Mouse (Mus musculus): ENCODE data around the gene D130052B06Rik.

The D130052B06Rik gene

DNA sequence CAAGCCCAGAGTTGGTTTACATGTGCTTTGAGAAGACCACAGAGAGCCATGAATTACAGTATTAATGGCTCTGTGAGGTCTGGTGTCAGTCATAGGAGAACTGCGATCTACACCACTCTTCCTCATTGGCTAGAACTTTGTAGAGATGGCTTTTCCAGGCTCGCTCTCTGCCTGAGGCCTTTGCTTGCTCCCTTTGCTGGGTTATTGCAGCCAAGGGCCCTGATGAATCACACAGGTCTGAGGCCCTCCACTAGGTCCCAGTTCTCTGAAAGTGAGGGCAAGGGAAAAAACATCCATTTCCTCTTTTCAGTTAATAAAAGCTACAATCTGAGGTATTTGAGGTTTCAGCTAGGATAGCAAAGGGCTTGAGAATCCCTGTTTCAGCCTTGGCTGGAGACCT lies 64.5 kb downstream of the D130052B06Rik start:
- DNase-seq (ENCODE audit: low spot score in 2 of 2): no peak

DNA sequence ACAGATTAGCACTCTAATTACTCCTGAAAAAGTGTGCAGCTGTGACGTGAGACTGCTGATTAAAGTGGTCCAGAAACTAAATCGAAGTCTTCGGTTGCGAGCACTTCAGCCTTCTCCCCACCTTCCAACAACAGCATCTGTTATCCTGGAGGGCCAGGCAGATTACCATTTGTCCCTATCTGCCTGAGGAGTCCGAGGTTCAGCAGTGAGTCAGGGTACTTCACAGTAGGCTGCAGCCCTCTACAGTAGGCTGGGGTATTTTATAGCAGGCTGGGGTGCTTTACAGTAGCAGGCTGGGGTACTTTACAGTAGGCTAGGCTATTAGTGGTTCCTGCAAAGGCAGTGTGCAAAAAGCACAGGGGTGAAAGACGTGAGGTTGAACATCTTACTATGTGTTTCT lies 69.3 kb downstream of the D130052B06Rik start:
- no peak for DNase-seq (ENCODE audit: low spot score in 2 of 2)

DNA sequence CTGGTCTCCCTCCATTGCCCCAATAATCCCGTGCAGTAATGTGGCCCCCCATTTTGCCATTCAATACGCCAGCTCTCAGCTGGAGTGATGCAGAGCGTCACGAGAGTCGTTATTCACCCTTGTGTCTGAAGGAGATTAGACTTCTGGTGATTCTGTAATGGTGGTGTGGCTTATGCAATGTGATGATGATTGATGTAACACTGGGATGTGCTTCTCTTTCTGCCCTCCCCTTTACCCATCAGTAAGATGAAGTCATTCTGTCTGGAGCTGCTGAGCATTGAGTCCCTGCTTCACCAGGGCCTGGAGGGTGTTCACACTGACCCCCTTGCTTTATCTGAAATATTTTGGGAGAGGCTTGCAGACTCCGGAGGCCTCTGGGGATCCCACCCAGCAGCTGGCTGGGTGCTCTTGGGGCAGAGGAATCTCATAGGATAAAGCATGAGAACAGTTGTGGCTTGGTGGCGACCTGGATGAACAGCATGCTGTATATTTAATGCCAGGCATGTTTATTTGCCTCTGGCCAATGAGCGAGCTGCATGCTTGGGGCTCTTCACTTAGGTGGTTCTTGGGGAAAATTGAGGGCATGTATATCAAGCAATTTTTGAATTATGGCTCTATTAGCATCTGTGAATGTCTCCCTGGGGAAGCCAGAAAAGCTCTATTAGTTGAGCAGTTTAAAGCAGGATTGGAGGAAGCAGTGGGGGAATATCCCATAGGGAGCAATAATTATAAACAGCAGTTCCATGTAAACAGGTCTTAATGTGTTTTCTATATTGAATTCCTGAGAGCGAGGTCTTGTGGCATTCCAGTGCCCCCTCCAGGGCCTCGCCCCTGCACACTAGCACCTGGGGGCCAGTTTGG lies 71.2 kb downstream of the D130052B06Rik start:
- no peak for DNase-seq (ENCODE audit: low spot score in 2 of 2)
